21 mouse cellular contexts compared by ENCODE assay signal in the genomic region with DNA sequence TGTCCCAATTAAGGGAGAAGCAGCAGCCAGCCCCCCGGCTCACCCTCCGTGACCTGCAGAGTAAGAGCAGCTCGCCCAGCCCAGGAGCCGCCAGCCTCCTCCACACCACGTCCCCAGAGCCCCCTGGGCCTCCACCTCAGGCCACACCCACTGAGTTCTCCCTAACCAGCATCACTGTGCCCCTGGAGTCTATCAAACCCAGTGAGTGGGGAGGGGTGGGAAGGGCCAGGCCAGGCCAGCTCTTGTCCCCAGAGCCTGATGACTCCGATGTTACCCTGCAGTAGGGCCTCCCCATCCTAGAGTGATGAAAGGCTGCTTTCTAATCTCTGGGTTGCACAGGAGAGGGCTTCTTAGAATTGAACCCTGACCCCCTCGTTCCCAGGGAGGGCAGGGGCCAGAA. TPM values are rescaled to one million over a fixed set of nuclear protein-coding genes. Genes with fewer than 3 reads are reported as not detected.
DNase-seq lines count a peak whose midpoint lies in the region; ATAC-seq and TF ChIP-seq lines count a peak whose summit lies in the region.
"Had no signal": no experiment of that assay in that cellular context is flagged by ENCODE, and none has a peak within 500 bp of the region (broad histone marks: within the 10 kb centered on the region; RNA-seq: fewer than 3 reads in every experiment).

No protein-coding gene starts in this region.

- TF ChIP-seq CTCF in hindbrain, postnatal 0 days (IDR thresholded peaks at IDR 0.05; ENCODE audit: low read depth) = no peak
- no peak for TF ChIP-seq CTCF in liver, postnatal 0 days (IDR thresholded peaks at IDR 0.05; ENCODE audit: low read depth)

- H3K27me3 ChIP-seq in heart, embryonic 10.5 days (ENCODE audit: insufficient read depth, poor library complexity, severe bottlenecking) = no peaks in the 10 kb centered on the region
- no peaks in the 10 kb centered on the region for H3K27me3 ChIP-seq in hindbrain, embryonic 10.5 days (ENCODE audit: insufficient read depth, poor library complexity, severe bottlenecking)
- H3K27me3 ChIP-seq in hindbrain, postnatal 0 days (ENCODE audit: insufficient read depth, low read length) = no peaks in the 10 kb centered on the region
- no peaks in the 10 kb centered on the region for H3K27me3 ChIP-seq in liver, embryonic 11.5 days (replicated peaks; ENCODE audit: control insufficient read depth, insufficient read depth, low read length)
- no peaks in the 10 kb centered on the region for H3K27me3 ChIP-seq in liver, postnatal 0 days (ENCODE audit: insufficient read depth, low read length)
- no peaks in the 10 kb centered on the region for H3K27me3 ChIP-seq in embryonic facial prominence, embryonic 13.5 days
- H3K27me3 ChIP-seq: stomach, embryonic 15.5 days had no signal

- 30% methylated on average over 7 of the region's 7 CpGs for WGBS in heart, embryonic 10.5 days
- WGBS in hindbrain, embryonic 10.5 days = 66% methylated on average over 7 of the region's 7 CpGs
- 82% methylated on average over 7 of the region's 7 CpGs for WGBS in hindbrain, postnatal 0 days
- WGBS in liver, embryonic 11.5 days = 44% methylated on average over 7 of the region's 7 CpGs
- 63% methylated on average over 7 of the region's 7 CpGs for WGBS in liver, postnatal 0 days (ENCODE audit: insufficient replicate concordance)
- 61% methylated on average over 7 of the region's 7 CpGs for WGBS in embryonic facial prominence, embryonic 13.5 days

- H3K9ac ChIP-seq in hindbrain, postnatal 0 days (replicated peaks; ENCODE audit: low read length) = no peak overlapping the region
- peak overlapping the region; percentile 31 for H3K9ac ChIP-seq in liver, embryonic 11.5 days (ENCODE audit: low read depth, low read length)
- H3K9ac ChIP-seq in liver, postnatal 0 days (replicated peaks) = no peak overlapping the region
- H3K9ac ChIP-seq in embryonic facial prominence, embryonic 13.5 days = 0 out of 2 replicates have a peak overlapping the region, but pooled peaks have one; percentile 21
- H3K9ac ChIP-seq: stomach, embryonic 15.5 days had no signal

- peaks cover 90% of the 10 kb centered on the region for H3K4me1 ChIP-seq in heart, embryonic 10.5 days
- H3K4me1 ChIP-seq in hindbrain, embryonic 10.5 days (replicated peaks) = peaks cover 79% of the 10 kb centered on the region
- H3K4me1 ChIP-seq in hindbrain, postnatal 0 days (ENCODE audit: insufficient read depth, low read length) = no peaks in the 10 kb centered on the region
- peaks cover 71% of the 10 kb centered on the region for H3K4me1 ChIP-seq in liver, embryonic 11.5 days (replicated peaks; ENCODE audit: control insufficient read depth, insufficient read depth, low read length)
- peaks cover 47% of the 10 kb centered on the region for H3K4me1 ChIP-seq in liver, postnatal 0 days (ENCODE audit: insufficient read depth)
- H3K4me1 ChIP-seq in embryonic facial prominence, embryonic 13.5 days = peaks cover 46% of the 10 kb centered on the region

- peak overlapping the region; percentile 22 for H3K4me3 ChIP-seq in heart, embryonic 10.5 days
- no peak overlapping the region for H3K4me3 ChIP-seq in hindbrain, embryonic 10.5 days
- H3K4me3 ChIP-seq in hindbrain, postnatal 0 days (ENCODE audit: low read length) = no peak overlapping the region
- H3K4me3 ChIP-seq in liver, embryonic 11.5 days (ENCODE audit: low read depth, low read length) = peak overlapping the region; percentile 13; the same call in 1 of the 2 replicates
- H3K4me3 ChIP-seq in liver, postnatal 0 days (ENCODE audit: low read depth, low read length) = no peak overlapping the region
- H3K4me3 ChIP-seq in embryonic facial prominence, embryonic 13.5 days = no peak overlapping the region
- H3K4me3 ChIP-seq: forebrain, embryonic 10.5 days; stomach, embryonic 15.5 days had no signal

- peaks cover 72% of the 10 kb centered on the region for H3K36me3 ChIP-seq in heart, embryonic 10.5 days
- peaks cover 82% of the 10 kb centered on the region for H3K36me3 ChIP-seq in hindbrain, embryonic 10.5 days
- H3K36me3 ChIP-seq in hindbrain, postnatal 0 days (ENCODE audit: insufficient read depth, low read length) = peaks cover 39% of the 10 kb centered on the region
- peaks cover 13% of the 10 kb centered on the region; the same call in 1 of the 2 replicates for H3K36me3 ChIP-seq in liver, embryonic 11.5 days (ENCODE audit: control insufficient read depth, insufficient read depth, low read length)
- H3K36me3 ChIP-seq in liver, postnatal 0 days (replicated peaks; ENCODE audit: insufficient read depth, low read length) = peaks cover 37% of the 10 kb centered on the region
- peaks cover 73% of the 10 kb centered on the region for H3K36me3 ChIP-seq in embryonic facial prominence, embryonic 13.5 days

- no peak for TF ChIP-seq EP300 in liver, postnatal 0 days (IDR thresholded peaks at IDR 0.05; ENCODE audit: low read depth)

- DNase-seq in heart, embryonic 10.5 days (ENCODE audit: low spot score) = peak; percentile 95
- no peak for DNase-seq in heart, postnatal 25 days (ENCODE audit: low spot score)
- DNase-seq in hindbrain, embryonic 10.5 days (ENCODE audit: low spot score) = no peak
- no peak for DNase-seq in hindbrain, postnatal 0 days (ENCODE audit: low spot score)
- no peak for DNase-seq in liver, embryonic 11.5 days (ENCODE audit: low spot score)
- DNase-seq in liver, postnatal 0 days = no peak
- DNase-seq: adrenal gland, postnatal 10 days; cerebellum, postnatal 10 days; lung, adult 2 months; lung, postnatal 36 days; right cerebral cortex, postnatal 25 days; thymus, adult 2 months had no signal

- ATAC-seq in hindbrain, postnatal 0 days = no peak
- ATAC-seq in liver, embryonic 11.5 days (replicated peaks; ENCODE audit: low FRiP score) = peak; percentile 57
- ATAC-seq in liver, postnatal 0 days = no peak
- ATAC-seq in embryonic facial prominence, embryonic 13.5 days (ENCODE audit: insufficient number of reproducible peaks, insufficient read depth, low FRiP score, low TSS enrichment, low read depth) = no peak
- no peak for ATAC-seq in cerebellum, adult (ENCODE audit: insufficient number of reproducible peaks, low FRiP score, low TSS enrichment)
- ATAC-seq: activated CD4-positive, CD25-positive, alpha-beta regulatory T cell, adult 4 months had no signal

- H3K9me3 ChIP-seq in heart, embryonic 10.5 days = no peaks in the 10 kb centered on the region
- H3K9me3 ChIP-seq in hindbrain, embryonic 10.5 days = no peaks in the 10 kb centered on the region
- no peaks in the 10 kb centered on the region for H3K9me3 ChIP-seq in hindbrain, postnatal 0 days (ENCODE audit: low read length)
- H3K9me3 ChIP-seq in liver, embryonic 11.5 days (ENCODE audit: control insufficient read depth, low read length) = no peaks in the 10 kb centered on the region
- no peaks in the 10 kb centered on the region for H3K9me3 ChIP-seq in liver, postnatal 0 days (ENCODE audit: low read length)
- H3K9me3 ChIP-seq in embryonic facial prominence, embryonic 13.5 days = no peaks in the 10 kb centered on the region
- H3K9me3 ChIP-seq: forebrain, embryonic 10.5 days; stomach, embryonic 15.5 days had no signal

- peak overlapping the region; percentile 92 for H3K27ac ChIP-seq in heart, embryonic 10.5 days
- H3K27ac ChIP-seq in hindbrain, embryonic 10.5 days = 0 out of 2 replicates have a peak overlapping the region, but pooled peaks have one; percentile 35
- no peak overlapping the region for H3K27ac ChIP-seq in hindbrain, postnatal 0 days
- peak overlapping the region; percentile 50 for H3K27ac ChIP-seq in liver, embryonic 11.5 days (ENCODE audit: low read depth, low read length)
- H3K27ac ChIP-seq in liver, postnatal 0 days (ENCODE audit: low read depth) = no peak overlapping the region
- no peak overlapping the region for H3K27ac ChIP-seq in embryonic facial prominence, embryonic 13.5 days
- H3K27ac ChIP-seq: stomach, embryonic 15.5 days had no signal

- intact Hi-C loops in heart, postnatal 25 days (cut with DNase I) = no loop called here

- H3K4me2 ChIP-seq in hindbrain, postnatal 0 days (ENCODE audit: low read depth, low read length) = no peak overlapping the region
- H3K4me2 ChIP-seq in liver, embryonic 11.5 days = peak overlapping the region; percentile 15
- H3K4me2 ChIP-seq in liver, postnatal 0 days (ENCODE audit: low read depth, low read length) = no peak overlapping the region
- no peak overlapping the region for H3K4me2 ChIP-seq in embryonic facial prominence, embryonic 13.5 days
- H3K4me2 ChIP-seq: stomach, embryonic 15.5 days had no signal

RNA-seq across cellular contexts. Expression of a gene that starts 7.0 kb away (rescaled TPM):
- polyA plus RNA-seq in heart, embryonic 10.5 days (2016; fragmentation: Nextera tagmentation; extraction: Ambion mirVana) = 0.11 and 0.38 TPM in 2 replicates
- total RNA-seq in heart, postnatal 25 days (2021) = under 1 TPM in 1 of 2 experiments, not detected in 1; 0.18 TPM
- polyA plus RNA-seq in hindbrain, embryonic 10.5 days (2016; fragmentation: Nextera tagmentation; extraction: Ambion mirVana) = 0.29 and 0.38 TPM in 2 replicates
- total RNA-seq in hindbrain, postnatal 0 days (2014; rRNA removed) = 0.72 TPM in 1 of 2 replicates, not detected in the other
- not detected in 2 replicates for polyA plus RNA-seq in hindbrain, postnatal 0 days (2015; fragmentation: Nextera tagmentation; extraction: Ambion mirVana)
- 0.55 and 0.99 TPM in 2 replicates for polyA plus RNA-seq in liver, embryonic 11.5 days (2014; fragmentation: Nextera tagmentation; extraction: Ambion mirVana)
- 0.07 TPM in 1 of 2 replicates, not detected in the other for polyA plus RNA-seq in liver, postnatal 0 days (2015; fragmentation: Nextera tagmentation; extraction: Ambion mirVana)
- polyA plus RNA-seq in embryonic facial prominence, embryonic 13.5 days (2015; fragmentation: Nextera tagmentation; extraction: Ambion mirVana) = 0.18 and 0.25 TPM in 2 replicates
- total RNA-seq: adrenal gland, postnatal 10 days; gastrocnemius, adult 18-20 months; layer of hippocampus, postnatal 10 days; megakaryocyte-erythroid progenitor cell, adult 5-6 weeks had no signal
- polyA plus RNA-seq: activated CD4-positive, CD25-positive, alpha-beta regulatory T cell, adult 4 months; gonadal fat pad, adult 2 months had no signal

RNA-seq across cellular contexts. Expression of a gene that starts 7.1 kb away (rescaled TPM):
- polyA plus RNA-seq in heart, embryonic 10.5 days (2016; fragmentation: Nextera tagmentation; extraction: Ambion mirVana) = 33.8 and 44.4 TPM in 2 replicates
- total RNA-seq in heart, postnatal 25 days (2021) = 1 to 10 TPM; 4.1 to 4.8 TPM
- 23.8 and 24.7 TPM in 2 replicates for polyA plus RNA-seq in hindbrain, embryonic 10.5 days (2016; fragmentation: Nextera tagmentation; extraction: Ambion mirVana)
- 2.4 and 6.2 TPM in 2 replicates for total RNA-seq in hindbrain, postnatal 0 days (2014; rRNA removed)
- 4.4 and 5.5 TPM in 2 replicates for polyA plus RNA-seq in hindbrain, postnatal 0 days (2015; fragmentation: Nextera tagmentation; extraction: Ambion mirVana)
- 69.4 and 70.3 TPM in 2 replicates for polyA plus RNA-seq in liver, embryonic 11.5 days (2014; fragmentation: Nextera tagmentation; extraction: Ambion mirVana)
- 7.4 and 8.2 TPM in 2 replicates for polyA plus RNA-seq in liver, postnatal 0 days (2015; fragmentation: Nextera tagmentation; extraction: Ambion mirVana)
- polyA plus RNA-seq in embryonic facial prominence, embryonic 13.5 days (2015; fragmentation: Nextera tagmentation; extraction: Ambion mirVana) = 53.3 and 54.4 TPM in 2 replicates

RNA-seq across cellular contexts. Expression of a gene that starts 15.4 kb away (rescaled TPM):
- 51.5 and 56.6 TPM in 2 replicates for polyA plus RNA-seq in heart, embryonic 10.5 days (2016; fragmentation: Nextera tagmentation; extraction: Ambion mirVana)
- total RNA-seq in heart, postnatal 25 days (2021) = 10 to 100 TPM; 41.6 to 43.8 TPM
- polyA plus RNA-seq in hindbrain, embryonic 10.5 days (2016; fragmentation: Nextera tagmentation; extraction: Ambion mirVana) = 51.1 and 60.7 TPM in 2 replicates
- total RNA-seq in hindbrain, postnatal 0 days (2014; rRNA removed) = 40.0 and 47.1 TPM in 2 replicates
- 40.1 and 41.2 TPM in 2 replicates for polyA plus RNA-seq in hindbrain, postnatal 0 days (2015; fragmentation: Nextera tagmentation; extraction: Ambion mirVana)
- 40.8 and 43.0 TPM in 2 replicates for polyA plus RNA-seq in liver, embryonic 11.5 days (2014; fragmentation: Nextera tagmentation; extraction: Ambion mirVana)
- polyA plus RNA-seq in liver, postnatal 0 days (2015; fragmentation: Nextera tagmentation; extraction: Ambion mirVana) = 12.9 and 14.8 TPM in 2 replicates
- polyA plus RNA-seq in embryonic facial prominence, embryonic 13.5 days (2015; fragmentation: Nextera tagmentation; extraction: Ambion mirVana) = 42.5 and 51.8 TPM in 2 replicates

RNA-seq across cellular contexts. Expression of a gene that starts 21.3 kb away (rescaled TPM):
- 26.5 and 35.7 TPM in 2 replicates for polyA plus RNA-seq in heart, embryonic 10.5 days (2016; fragmentation: Nextera tagmentation; extraction: Ambion mirVana)
- total RNA-seq in heart, postnatal 25 days (2021) = 1 to 10 TPM in 1 of 2 experiments, under 1 TPM in 1; 0.75 to 1.4 TPM
- polyA plus RNA-seq in hindbrain, embryonic 10.5 days (2016; fragmentation: Nextera tagmentation; extraction: Ambion mirVana) = 29.5 and 33.9 TPM in 2 replicates
- 300 and 339 TPM in 2 replicates for total RNA-seq in hindbrain, postnatal 0 days (2014; rRNA removed)
- polyA plus RNA-seq in hindbrain, postnatal 0 days (2015; fragmentation: Nextera tagmentation; extraction: Ambion mirVana) = 124 and 141 TPM in 2 replicates
- 23.7 and 23.8 TPM in 2 replicates for polyA plus RNA-seq in liver, embryonic 11.5 days (2014; fragmentation: Nextera tagmentation; extraction: Ambion mirVana)
- polyA plus RNA-seq in liver, postnatal 0 days (2015; fragmentation: Nextera tagmentation; extraction: Ambion mirVana) = 1.9 and 2.1 TPM in 2 replicates
- 18.7 and 23.2 TPM in 2 replicates for polyA plus RNA-seq in embryonic facial prominence, embryonic 13.5 days (2015; fragmentation: Nextera tagmentation; extraction: Ambion mirVana)

RNA-seq across cellular contexts. Expression of a gene that starts 34.1 kb away (rescaled TPM):
- polyA plus RNA-seq in heart, embryonic 10.5 days (2016; fragmentation: Nextera tagmentation; extraction: Ambion mirVana) = 427 and 466 TPM in 2 replicates
- 100 to 1,000 TPM; 188 to 192 TPM for total RNA-seq in heart, postnatal 25 days (2021)
- polyA plus RNA-seq in hindbrain, embryonic 10.5 days (2016; fragmentation: Nextera tagmentation; extraction: Ambion mirVana) = 305 and 403 TPM in 2 replicates
- total RNA-seq in hindbrain, postnatal 0 days (2014; rRNA removed) = 67.6 and 91.5 TPM in 2 replicates
- 141 and 144 TPM in 2 replicates for polyA plus RNA-seq in hindbrain, postnatal 0 days (2015; fragmentation: Nextera tagmentation; extraction: Ambion mirVana)
- 761 and 837 TPM in 2 replicates for polyA plus RNA-seq in liver, embryonic 11.5 days (2014; fragmentation: Nextera tagmentation; extraction: Ambion mirVana)
- 93.4 and 102 TPM in 2 replicates for polyA plus RNA-seq in liver, postnatal 0 days (2015; fragmentation: Nextera tagmentation; extraction: Ambion mirVana)
- 2,193 and 2,304 TPM in 2 replicates for polyA plus RNA-seq in embryonic facial prominence, embryonic 13.5 days (2015; fragmentation: Nextera tagmentation; extraction: Ambion mirVana)

Comparison
In these comparisons a context has a peak if more than half of its experiments do, and no peak if none do; other contexts are left out.
1. H3K27ac ChIP-seq: peak in heart, embryonic 10.5 days (single experiment), hindbrain, embryonic 10.5 days (single experiment) and liver, embryonic 11.5 days (single experiment); none in hindbrain, postnatal 0 days (single experiment), liver, postnatal 0 days (single experiment) and embryonic facial prominence, embryonic 13.5 days (single experiment).
2. H3K4me3 ChIP-seq: peak in heart, embryonic 10.5 days (single experiment) and liver, embryonic 11.5 days (single experiment); none in hindbrain, embryonic 10.5 days (single experiment), hindbrain, postnatal 0 days (single experiment), liver, postnatal 0 days (single experiment) and embryonic facial prominence, embryonic 13.5 days (single experiment).
3. H3K9ac ChIP-seq: peak in liver, embryonic 11.5 days (single experiment) and embryonic facial prominence, embryonic 13.5 days (single experiment); none in hindbrain, postnatal 0 days (single experiment) and liver, postnatal 0 days (single experiment).